10 mouse cellular contexts compared by ENCODE assay signal in the genomic region with DNA sequence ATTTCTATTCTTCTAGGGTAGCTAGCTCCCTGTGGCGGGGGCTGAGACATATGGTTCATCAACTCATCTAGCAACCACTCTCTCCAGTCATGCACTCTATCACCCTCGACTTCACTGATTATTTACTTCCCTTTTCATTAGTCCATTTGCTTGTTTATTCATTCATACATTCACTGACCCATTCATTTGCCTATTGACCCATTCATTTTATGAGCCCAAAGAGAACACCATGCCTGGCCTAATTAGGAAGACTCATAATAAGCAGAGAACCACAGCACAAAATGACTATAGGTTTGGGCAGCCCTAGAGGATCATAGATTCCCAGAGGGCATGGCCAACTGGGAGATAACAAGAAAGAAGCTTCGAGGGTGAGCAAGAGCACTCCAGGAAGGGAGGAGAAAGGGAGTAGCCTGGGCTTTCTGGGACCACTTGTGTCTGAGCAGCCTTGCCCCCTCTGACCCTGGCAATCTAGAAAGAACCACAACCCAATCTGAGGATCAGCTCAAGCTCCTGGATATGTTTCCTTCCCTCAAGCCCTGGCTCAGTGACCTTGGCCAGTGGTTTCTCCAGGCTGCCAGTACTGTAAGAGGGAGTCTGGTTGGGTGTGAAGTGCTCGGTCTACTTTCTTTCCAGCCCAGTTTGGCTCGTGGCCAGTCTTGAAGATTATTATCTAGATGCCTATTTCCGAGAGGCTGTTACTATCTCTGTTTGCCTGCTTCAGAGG.
DNase-seq lines count a peak whose midpoint lies in the region; ATAC-seq lines count a peak whose summit lies in the region.
"Had no signal": no experiment of that assay in that cellular context is flagged by ENCODE, and none has a peak within 500 bp of the region (broad histone marks: within the 10 kb centered on the region; RNA-seq: fewer than 3 reads in every experiment).

No protein-coding gene starts in this region.

- DNase-seq in forebrain, embryonic 14.5 days (ENCODE audit: low spot score): peak; percentile 33
- DNase-seq in limb, embryonic 10.5 days (ENCODE audit: low spot score): no peak
- DNase-seq in lung, postnatal 14 days: peak; percentile 30
- DNase-seq in thymus, postnatal 14 days: no peak
- DNase-seq in B cell, adult 2 months: no peak
- DNase-seq: cerebellum, adult 9-11 months had no signal

- no peak overlapping the region for H3K4me3 ChIP-seq in forebrain, embryonic 14.5 days (ENCODE audit: low read depth, low read length)
- no peak overlapping the region for H3K4me3 ChIP-seq in forebrain, embryonic 12.5 days (replicated peaks)
- H3K4me3 ChIP-seq in limb, embryonic 15.5 days: no peak overlapping the region
- H3K4me3 ChIP-seq in limb, embryonic 10.5 days: no peak overlapping the region
- H3K4me3 ChIP-seq in forebrain, embryonic 16.5 days (replicated peaks; ENCODE audit: low read length): no peak overlapping the region
- H3K4me3 ChIP-seq: stomach, embryonic 15.5 days had no signal

- no peak overlapping the region for H3K9ac ChIP-seq in forebrain, embryonic 14.5 days (ENCODE audit: low read length)
- H3K9ac ChIP-seq in forebrain, embryonic 12.5 days: no peak overlapping the region
- no peak overlapping the region for H3K9ac ChIP-seq in limb, embryonic 15.5 days
- H3K9ac ChIP-seq in forebrain, embryonic 16.5 days (replicated peaks; ENCODE audit: low read depth, low read length): no peak overlapping the region
- H3K9ac ChIP-seq: stomach, embryonic 15.5 days had no signal

- no peaks in the 10 kb centered on the region for H3K27me3 ChIP-seq in forebrain, embryonic 14.5 days (replicated peaks; ENCODE audit: control insufficient read depth, insufficient read depth, low read length)
- no peaks in the 10 kb centered on the region for H3K27me3 ChIP-seq in forebrain, embryonic 12.5 days
- H3K27me3 ChIP-seq in limb, embryonic 15.5 days: peaks cover 11% of the 10 kb centered on the region; the same call in 1 of the 2 replicates
- H3K27me3 ChIP-seq in limb, embryonic 10.5 days (ENCODE audit: low read depth, poor library complexity, severe bottlenecking): peaks cover 73% of the 10 kb centered on the region
- H3K27me3 ChIP-seq in forebrain, embryonic 16.5 days (replicated peaks; ENCODE audit: control insufficient read depth, insufficient read depth, low read length): no peaks in the 10 kb centered on the region
- H3K27me3 ChIP-seq: stomach, embryonic 15.5 days had no signal

- H3K27ac ChIP-seq in forebrain, embryonic 14.5 days (ENCODE audit: low read depth, low read length): no peak overlapping the region
- H3K27ac ChIP-seq in forebrain, embryonic 12.5 days: no peak overlapping the region
- H3K27ac ChIP-seq in limb, embryonic 15.5 days: no peak overlapping the region
- H3K27ac ChIP-seq in limb, embryonic 10.5 days: no peak overlapping the region
- no peak overlapping the region for H3K27ac ChIP-seq in forebrain, embryonic 16.5 days (ENCODE audit: low read length)
- H3K27ac ChIP-seq: stomach, embryonic 15.5 days had no signal

- peaks cover 3% of the 10 kb centered on the region; the same call in 1 of the 2 replicates for H3K4me1 ChIP-seq in forebrain, embryonic 14.5 days (ENCODE audit: control insufficient read depth, insufficient read depth, low read length)
- H3K4me1 ChIP-seq in forebrain, embryonic 12.5 days: peaks cover 7% of the 10 kb centered on the region; the same call in 1 of the 2 replicates
- peaks cover 34% of the 10 kb centered on the region for H3K4me1 ChIP-seq in limb, embryonic 15.5 days
- H3K4me1 ChIP-seq in limb, embryonic 10.5 days: peaks cover 20% of the 10 kb centered on the region; the same call in 1 of the 2 replicates
- peaks cover 3% of the 10 kb centered on the region; the same call in 1 of the 2 replicates for H3K4me1 ChIP-seq in forebrain, embryonic 16.5 days (replicated peaks; ENCODE audit: control insufficient read depth, insufficient read depth, low read length)

- no peak for ATAC-seq in forebrain, embryonic 14.5 days
- ATAC-seq in forebrain, embryonic 12.5 days (ENCODE audit: low FRiP score): no peak
- ATAC-seq in limb, embryonic 15.5 days (ENCODE audit: insufficient number of reproducible peaks, low FRiP score, low TSS enrichment, low read depth): 0 out of 2 replicates have a peak, but pooled peaks have one; percentile 31
- 0 out of 2 replicates have a peak, but pooled peaks have one; percentile 8 for ATAC-seq in forebrain, embryonic 16.5 days

- no peaks in the 10 kb centered on the region for H3K9me3 ChIP-seq in forebrain, embryonic 14.5 days (replicated peaks; ENCODE audit: control insufficient read depth, low read length)
- H3K9me3 ChIP-seq in forebrain, embryonic 12.5 days: no peaks in the 10 kb centered on the region
- no peaks in the 10 kb centered on the region for H3K9me3 ChIP-seq in limb, embryonic 15.5 days
- H3K9me3 ChIP-seq in limb, embryonic 10.5 days (replicated peaks): no peaks in the 10 kb centered on the region
- no peaks in the 10 kb centered on the region for H3K9me3 ChIP-seq in forebrain, embryonic 16.5 days (ENCODE audit: control insufficient read depth, low read length)
- H3K9me3 ChIP-seq: stomach, embryonic 15.5 days had no signal

- WGBS in forebrain, embryonic 14.5 days: 41% methylated on average over 6 of the region's 6 CpGs
- WGBS in forebrain, embryonic 12.5 days: 61% methylated on average over 6 of the region's 6 CpGs
- 45% methylated on average over 6 of the region's 6 CpGs for WGBS in limb, embryonic 15.5 days
- WGBS in limb, embryonic 10.5 days: 63% methylated on average over 6 of the region's 6 CpGs
- WGBS in forebrain, embryonic 16.5 days: 37% methylated on average over 6 of the region's 6 CpGs

- no peak overlapping the region for H3K4me2 ChIP-seq in forebrain, embryonic 14.5 days (ENCODE audit: low read length)
- H3K4me2 ChIP-seq in forebrain, embryonic 12.5 days: no peak overlapping the region
- no peak overlapping the region for H3K4me2 ChIP-seq in limb, embryonic 15.5 days
- no peak overlapping the region for H3K4me2 ChIP-seq in forebrain, embryonic 16.5 days (ENCODE audit: low read length)
- H3K4me2 ChIP-seq: stomach, embryonic 15.5 days had no signal

- H3K36me3 ChIP-seq in forebrain, embryonic 14.5 days (ENCODE audit: control insufficient read depth, insufficient read depth, low read length): no peaks in the 10 kb centered on the region
- H3K36me3 ChIP-seq in forebrain, embryonic 12.5 days (replicated peaks): no peaks in the 10 kb centered on the region
- H3K36me3 ChIP-seq in limb, embryonic 15.5 days: no peaks in the 10 kb centered on the region
- no peaks in the 10 kb centered on the region for H3K36me3 ChIP-seq in limb, embryonic 10.5 days
- H3K36me3 ChIP-seq in forebrain, embryonic 16.5 days (ENCODE audit: control insufficient read depth, insufficient read depth): no peaks in the 10 kb centered on the region
- H3K36me3 ChIP-seq: stomach, embryonic 15.5 days had no signal

Comparison
In these comparisons a context has a peak if more than half of its experiments do, and no peak if none do; other contexts are left out.
1. ATAC-seq: peak in limb, embryonic 15.5 days (single experiment) and forebrain, embryonic 16.5 days (single experiment); none in forebrain, embryonic 14.5 days (single experiment) and forebrain, embryonic 12.5 days (single experiment).
2. DNase-seq: peak in forebrain, embryonic 14.5 days (single experiment) and lung, postnatal 14 days (single experiment); none in limb, embryonic 10.5 days (single experiment), thymus, postnatal 14 days (single experiment) and B cell, adult 2 months (0 of 2).